Mouse (Mus musculus) forebrain, embryonic 12.5 days (tissue): ENCODE data around the gene Ntrk3. TPM values are rescaled to one million over a fixed set of nuclear protein-coding genes. Genes with fewer than 3 reads are reported as not detected.

Experiments used
- ATAC-seq: fragments of 200-750 bp; cut with Nextera tagmentation; 2 replicates; pipeline ENCODE4 v1.8.0; 2017; ENCODE audit warnings: moderate TSS enrichment; ENCODE audit not compliant: low FRiP score
- H3K27ac ChIP-seq: fragments of 300-500 bp; sonication (generic); 2 replicates; pipeline ENCODE4 v1.5.1; 2016; ENCODE audit warnings: mild to moderate bottlenecking
- H3K27me3 ChIP-seq: fragments of 300-500 bp; sonication (generic); 2 replicates; pipeline ENCODE4 v1.6.1; 2016; ENCODE audit warnings: mild to moderate bottlenecking
- H3K36me3 ChIP-seq: fragments of 300-500 bp; sonication (generic); replicated peaks from 2 replicates; pipeline ENCODE4 v1.6.1; 2016; ENCODE audit warnings: mild to moderate bottlenecking
- H3K4me1 ChIP-seq: fragments of 300-500 bp; sonication (generic); 2 replicates; pipeline ENCODE4 v1.6.1; 2016
- H3K4me2 ChIP-seq: fragments of 300-500 bp; sonication (generic); 2 replicates; pipeline ENCODE4 v1.6.1; 2016; ENCODE audit warnings: mild to moderate bottlenecking, moderate library complexity
- H3K4me3 ChIP-seq: fragments of 300-500 bp; sonication (generic); replicated peaks from 2 replicates; pipeline ENCODE4 v1.5.1; 2016; ENCODE audit warnings: mild to moderate bottlenecking
- H3K9ac ChIP-seq: fragments of 300-500 bp; sonication (generic); 2 replicates; pipeline ENCODE4 v1.6.1; 2016; ENCODE audit warnings: mild to moderate bottlenecking
- H3K9me3 ChIP-seq: fragments of 300-500 bp; sonication (generic); 2 replicates; pipeline ENCODE4 v1.6.1; 2016
- WGBS: fragments of 180-500 bp; shearing (Covaris S2); methylation state at CpG from one replicate; pipeline ENCODE4 v1.1.7; 2016; 5-methylcytosine and 5-hydroxymethylcytosine counted together
- polyA plus RNA-seq: library from polyadenylated mRNA; unstranded; fragments of >200 nt; fragmentation: Nextera tagmentation; extraction: Ambion mirVana; gene quantifications from 2 replicates; pipeline ENCODE4 v1.2.1, GENCODE M21; 2016

Gene Ntrk3
- polyA plus RNA-seq, 1 experiment from 2014 or later: 9.2 TPM

GRCm38 (mm10) chr7:78658026-78658425 is 79.8 kb downstream of the Ntrk3 start:
- 55% methylated on average over 10 of the region's 10 CpGs for WGBS
- H3K36me3 ChIP-seq: no peaks in the 10 kb centered on the region
- H3K9ac ChIP-seq: no peak overlapping the region
- H3K4me1 ChIP-seq: peaks cover 6% of the 10 kb centered on the region
- H3K9me3 ChIP-seq: no peaks in the 10 kb centered on the region
- H3K4me3 ChIP-seq: no peak overlapping the region
- H3K27me3 ChIP-seq: no peaks in the 10 kb centered on the region
- no peak overlapping the region for H3K27ac ChIP-seq
- no peak for ATAC-seq
- H3K4me2 ChIP-seq: no peak overlapping the region

GRCm38 (mm10) chr7:78656181-78656580 is 81.6 kb downstream of the Ntrk3 start:
- H3K9me3 ChIP-seq: no peaks in the 10 kb centered on the region
- H3K36me3 ChIP-seq: no peaks in the 10 kb centered on the region
- H3K27ac ChIP-seq: no peak overlapping the region
- peaks cover 6% of the 10 kb centered on the region for H3K4me1 ChIP-seq
- no peak for ATAC-seq
- H3K4me2 ChIP-seq: no peak overlapping the region
- no peak overlapping the region for H3K9ac ChIP-seq
- H3K27me3 ChIP-seq: no peaks in the 10 kb centered on the region
- no peak overlapping the region for H3K4me3 ChIP-seq
- 42% methylated on average over 3 of the region's 3 CpGs for WGBS

GRCm38 (mm10) chr7:78653686-78654085 is 84.1 kb downstream of the Ntrk3 start:
- no peaks in the 10 kb centered on the region for H3K36me3 ChIP-seq
- WGBS: 36% methylated on average over 4 of the region's 4 CpGs
- no peaks in the 10 kb centered on the region for H3K27me3 ChIP-seq
- H3K4me3 ChIP-seq: no peak overlapping the region
- H3K9me3 ChIP-seq: no peaks in the 10 kb centered on the region
- peaks cover 6% of the 10 kb centered on the region for H3K4me1 ChIP-seq
- H3K27ac ChIP-seq: no peak overlapping the region
- no peak for ATAC-seq
- H3K4me2 ChIP-seq: no peak overlapping the region
- H3K9ac ChIP-seq: no peak overlapping the region

- no peak overlapping the region for H3K27ac ChIP-seq
- no peak overlapping the region for H3K9ac ChIP-seq
- H3K4me2 ChIP-seq: no peak overlapping the region
- H3K4me1 ChIP-seq: no peaks in the 10 kb centered on the region; the same call in 1 of the 2 replicates
- H3K27me3 ChIP-seq: no peaks in the 10 kb centered on the region
- no peak for ATAC-seq
- 62% methylated on average over 1 of the region's 1 CpGs for WGBS
- H3K4me3 ChIP-seq: no peak overlapping the region
- no peaks in the 10 kb centered on the region for H3K36me3 ChIP-seq
- H3K9me3 ChIP-seq: no peaks in the 10 kb centered on the region
Measured at GRCm38 (mm10) chr7:78652296-78652695, 85.5 kb downstream of the Ntrk3 start.

- no peak overlapping the region for H3K4me2 ChIP-seq
- no peaks in the 10 kb centered on the region for H3K9me3 ChIP-seq
- H3K27ac ChIP-seq: no peak overlapping the region
- no peak overlapping the region for H3K9ac ChIP-seq
- WGBS: 35% methylated on average over 1 of the region's 1 CpGs
- no peak for ATAC-seq
- no peaks in the 10 kb centered on the region; the same call in 1 of the 2 replicates for H3K4me1 ChIP-seq
- H3K4me3 ChIP-seq: no peak overlapping the region
- H3K27me3 ChIP-seq: no peaks in the 10 kb centered on the region
- H3K36me3 ChIP-seq: no peaks in the 10 kb centered on the region
Measured at GRCm38 (mm10) chr7:78651540-78651939, 86.3 kb downstream of the Ntrk3 start.

- Histone ChIP-seq H3K27ac (no peak overlapping the region), H3K4me3 (no peak overlapping the region), H3K4me2 (no peak overlapping the region), H3K36me3 (no peaks in the 10 kb centered on the region), H3K27me3 (no peaks in the 10 kb centered on the region), H3K9me3 (no peaks in the 10 kb centered on the region), H3K4me1 (no peaks in the 10 kb centered on the region), H3K9ac (no peak overlapping the region)
- 72% methylated on average over 6 of the region's 6 CpGs for WGBS
- ATAC-seq: no peak
Measured at GRCm38 (mm10) chr7:78643667-78644066, 94.1 kb downstream of the Ntrk3 start.

GRCm38 (mm10) chr7:78623686-78624085 is 114.1 kb downstream of the Ntrk3 start:
- no peak for ATAC-seq
- H3K9ac ChIP-seq: no peak overlapping the region
- H3K4me2 ChIP-seq: no peak overlapping the region
- H3K27me3 ChIP-seq: no peaks in the 10 kb centered on the region
- WGBS: 82% methylated on average over 4 of the region's 4 CpGs
- no peak overlapping the region for H3K27ac ChIP-seq
- no peaks in the 10 kb centered on the region for H3K9me3 ChIP-seq
- no peak overlapping the region for H3K4me3 ChIP-seq
- peaks cover 20% of the 10 kb centered on the region for H3K4me1 ChIP-seq
- H3K36me3 ChIP-seq: no peaks in the 10 kb centered on the region

GRCm38 (mm10) chr7:78621115-78621514 is 116.7 kb downstream of the Ntrk3 start:
- ATAC-seq: no peak
- Histone ChIP-seq H3K9me3 (no peaks in the 10 kb centered on the region), H3K9ac (no peak overlapping the region), H3K36me3 (no peaks in the 10 kb centered on the region), H3K4me3 (no peak overlapping the region), H3K4me1 (peaks cover 20% of the 10 kb centered on the region), H3K27me3 (no peaks in the 10 kb centered on the region), H3K4me2 (no peak overlapping the region), H3K27ac (no peak overlapping the region)
- 63% methylated on average over 4 of the region's 4 CpGs for WGBS

- H3K4me1 ChIP-seq: peaks cover 20% of the 10 kb centered on the region
- 19% methylated on average over 9 of the region's 9 CpGs for WGBS
- H3K9ac ChIP-seq: no peak overlapping the region
- H3K27me3 ChIP-seq: no peaks in the 10 kb centered on the region
- H3K4me3 ChIP-seq: no peak overlapping the region
- H3K27ac ChIP-seq: peak overlapping the region; percentile 59
- no peaks in the 10 kb centered on the region for H3K36me3 ChIP-seq
- ATAC-seq: peak; percentile 58; the same call in 1 of the 2 replicates
- no peak overlapping the region; the same call in 1 of the 2 replicates for H3K4me2 ChIP-seq
- no peaks in the 10 kb centered on the region for H3K9me3 ChIP-seq
Measured at GRCm38 (mm10) chr7:78619818-78620577, 117.8 kb downstream of the Ntrk3 start.

GRCm38 (mm10) chr7:78605538-78606130 is 132.2 kb downstream of the Ntrk3 start:
- ATAC-seq: no peak
- Histone ChIP-seq H3K4me1 (peaks cover 10% of the 10 kb centered on the region), H3K9ac (no peak overlapping the region), H3K9me3 (no peaks in the 10 kb centered on the region), H3K27me3 (no peaks in the 10 kb centered on the region), H3K4me3 (no peak overlapping the region), H3K36me3 (no peaks in the 10 kb centered on the region), H3K27ac (no peak overlapping the region), H3K4me2 (no peak overlapping the region)
- 14% methylated on average over 5 of the region's 5 CpGs for WGBS

- peaks cover 10% of the 10 kb centered on the region for H3K4me1 ChIP-seq
- H3K36me3 ChIP-seq: no peaks in the 10 kb centered on the region
- no peaks in the 10 kb centered on the region for H3K9me3 ChIP-seq
- 0 out of 2 replicates have a peak, but pooled peaks cover under 1% of the 10 kb centered on the region for H3K27me3 ChIP-seq
- no peak overlapping the region for H3K4me2 ChIP-seq
- no peak for ATAC-seq
- H3K27ac ChIP-seq: no peak overlapping the region
- H3K4me3 ChIP-seq: no peak overlapping the region
- WGBS: 16% methylated on average over 7 of the region's 7 CpGs
- H3K9ac ChIP-seq: no peak overlapping the region
Measured at GRCm38 (mm10) chr7:78603922-78604321, 133.9 kb downstream of the Ntrk3 start.

GRCm38 (mm10) chr7:78601851-78602250 is 136.0 kb downstream of the Ntrk3 start:
- no peak overlapping the region for H3K4me3 ChIP-seq
- peaks cover 24% of the 10 kb centered on the region for H3K4me1 ChIP-seq
- H3K27ac ChIP-seq: no peak overlapping the region
- H3K4me2 ChIP-seq: no peak overlapping the region
- no peaks in the 10 kb centered on the region for H3K36me3 ChIP-seq
- ATAC-seq: no peak
- 85% methylated on average over 3 of the region's 3 CpGs for WGBS
- no peaks in the 10 kb centered on the region for H3K9me3 ChIP-seq
- H3K27me3 ChIP-seq: peaks cover 13% of the 10 kb centered on the region
- H3K9ac ChIP-seq: no peak overlapping the region

- 94% methylated on average over 6 of the region's 6 CpGs for WGBS
- no peak overlapping the region for H3K9ac ChIP-seq
- H3K4me2 ChIP-seq: no peak overlapping the region
- H3K4me3 ChIP-seq: no peak overlapping the region
- peaks cover 13% of the 10 kb centered on the region for H3K27me3 ChIP-seq
- H3K36me3 ChIP-seq: no peaks in the 10 kb centered on the region
- no peak overlapping the region for H3K27ac ChIP-seq
- H3K4me1 ChIP-seq: peaks cover 25% of the 10 kb centered on the region
- no peaks in the 10 kb centered on the region for H3K9me3 ChIP-seq
- no peak for ATAC-seq
Measured at GRCm38 (mm10) chr7:78600886-78601285, 136.9 kb downstream of the Ntrk3 start.
